Mouse (Mus musculus): Measurements from ENCODE around the gene Top2a.

GRCm38 (mm10) chr11:99068455-99068854 lies 44.5 kb upstream of the Top2a start:
- TF ChIP-seq GATA1 (IDR thresholded peaks at IDR 0.05; ENCODE audit: low read length) (no peak), TAL1 (IDR thresholded peaks at IDR 0.05; ENCODE audit: low read length) (no peak)
